In genomic region chr9:74862783-74863654, GRCm38 (mm10) we compare ENCODE assay signal across 10 mouse cellular contexts. TPM values are rescaled to one million over a fixed set of nuclear protein-coding genes. Genes with fewer than 3 reads are reported as not detected.
DNase-seq lines count a peak whose midpoint lies in the region; ATAC-seq and TF ChIP-seq lines count a peak whose summit lies in the region.
"Had no signal": no experiment of that assay in that cellular context is flagged by ENCODE, and none has a peak within 500 bp of the region (broad histone marks: within the 10 kb centered on the region; RNA-seq: fewer than 3 reads in every experiment).

No protein-coding gene starts in this region.

- H3K79me2 ChIP-seq in liver, adult 2 months (ENCODE audit: control insufficient read depth, insufficient read depth, low read length), result peaks cover 26% of the 10 kb centered on the region

- peak; percentile 65 for DNase-seq in liver, adult 2 months (ENCODE audit: extremely low read depth, low read depth, low spot score)
- no peak for DNase-seq in liver
- no peak for DNase-seq in thymus, postnatal 25 days
- DNase-seq in urinary bladder, adult 2 months (ENCODE audit: low spot score), result no peak
- DNase-seq: kidney, adult 2 months had no signal

- under 1% methylated on average over 56 of the region's 56 CpGs for WGBS in liver, adult 2 months
- 2% methylated on average over 55 of the region's 56 CpGs for WGBS in embryonic facial prominence, embryonic 15.5 days
- under 1% methylated on average over 56 of the region's 56 CpGs for WGBS in limb, embryonic 12.5 days
- 1% methylated on average over 55 of the region's 56 CpGs for WGBS in neural tube, embryonic 14.5 days

- peaks cover 6% of the 10 kb centered on the region; the same call in 1 of the 2 replicates for H3K36me3 ChIP-seq in liver, adult 2 months (ENCODE audit: control insufficient read depth, insufficient read depth, low read length)
- no peaks in the 10 kb centered on the region for H3K36me3 ChIP-seq in embryonic facial prominence, embryonic 15.5 days
- no peaks in the 10 kb centered on the region for H3K36me3 ChIP-seq in limb, embryonic 12.5 days
- H3K36me3 ChIP-seq in neural tube, embryonic 14.5 days (ENCODE audit: control insufficient read depth, insufficient read depth, low read length), result no peaks in the 10 kb centered on the region

- peak overlapping the region; percentile 87 for H3K27ac ChIP-seq in liver, adult 2 months (replicated peaks; ENCODE audit: insufficient read depth, low read depth, low read length)
- no peak overlapping the region for H3K27ac ChIP-seq in embryonic facial prominence, embryonic 15.5 days (replicated peaks)
- no peak overlapping the region for H3K27ac ChIP-seq in limb, embryonic 12.5 days
- peak overlapping the region; percentile 45; the same call in 1 of the 2 replicates for H3K27ac ChIP-seq in neural tube, embryonic 14.5 days (ENCODE audit: low read depth, low read length)

- peak overlapping the region; percentile 94 for H3K4me2 ChIP-seq in embryonic facial prominence, embryonic 15.5 days (replicated peaks)
- H3K4me2 ChIP-seq in limb, embryonic 12.5 days, result peak overlapping the region; percentile 87; the same call in 1 of the 2 replicates
- H3K4me2 ChIP-seq in neural tube, embryonic 14.5 days (ENCODE audit: low read depth, low read length), result peak overlapping the region; percentile 89

- H3K4me1 ChIP-seq in liver, adult 2 months (ENCODE audit: control insufficient read depth, insufficient read depth, low read length), result 0 out of 2 replicates have a peak, but pooled peaks cover 6% of the 10 kb centered on the region
- peaks cover 32% of the 10 kb centered on the region for H3K4me1 ChIP-seq in embryonic facial prominence, embryonic 15.5 days
- H3K4me1 ChIP-seq in limb, embryonic 12.5 days (replicated peaks), result peaks cover 14% of the 10 kb centered on the region
- peaks cover 17% of the 10 kb centered on the region for H3K4me1 ChIP-seq in neural tube, embryonic 14.5 days (ENCODE audit: control insufficient read depth, insufficient read depth, low read length)

- H3K9me3 ChIP-seq in embryonic facial prominence, embryonic 15.5 days (replicated peaks), result no peaks in the 10 kb centered on the region
- H3K9me3 ChIP-seq in limb, embryonic 12.5 days, result no peaks in the 10 kb centered on the region; the same call in 1 of the 2 replicates
- no peaks in the 10 kb centered on the region for H3K9me3 ChIP-seq in neural tube, embryonic 14.5 days (ENCODE audit: control insufficient read depth, low read length)

- H3K27me3 ChIP-seq in liver, adult 2 months (ENCODE audit: control insufficient read depth, insufficient read depth, low read length), result no peaks in the 10 kb centered on the region
- H3K27me3 ChIP-seq in embryonic facial prominence, embryonic 15.5 days, result peaks cover 100% of the 10 kb centered on the region
- peaks cover 97% of the 10 kb centered on the region for H3K27me3 ChIP-seq in limb, embryonic 12.5 days
- peaks cover 60% of the 10 kb centered on the region for H3K27me3 ChIP-seq in neural tube, embryonic 14.5 days (ENCODE audit: control insufficient read depth, insufficient read depth, low read length)

- peak overlapping the region; percentile 89 for H3K4me3 ChIP-seq in liver, adult 2 months (ENCODE audit: insufficient read depth, low read depth, low read length)
- H3K4me3 ChIP-seq in embryonic facial prominence, embryonic 15.5 days (replicated peaks), result peak overlapping the region; percentile 46
- peak overlapping the region; percentile 48 for H3K4me3 ChIP-seq in limb, embryonic 12.5 days (replicated peaks)
- peak overlapping the region; percentile 41 for H3K4me3 ChIP-seq in neural tube, embryonic 14.5 days (ENCODE audit: low read depth, low read length)

- TF ChIP-seq POLR2A in liver, adult 2 months (IDR thresholded peaks at IDR 0.05; ENCODE audit: extremely low read depth, insufficient read depth, low read length), result peak; percentile 37; the same call in 1 of the 2 replicates

- no peak for ATAC-seq in embryonic facial prominence, embryonic 15.5 days (ENCODE audit: insufficient number of reproducible peaks, low FRiP score, low TSS enrichment, low read depth)
- 0 out of 2 replicates have a peak, but pooled peaks have one; percentile 3 for ATAC-seq in limb, embryonic 12.5 days (ENCODE audit: insufficient number of reproducible peaks, insufficient read depth, low FRiP score, low TSS enrichment, low read depth)
- ATAC-seq in neural tube, embryonic 14.5 days (ENCODE audit: low read depth), result no peak
- ATAC-seq in granulocyte monocyte progenitor cell, adult 5-6 weeks (replicated peaks; ENCODE audit: poor library complexity, severe bottlenecking), result no peak
- ATAC-seq: Patski had no signal

- TF ChIP-seq CTCF in liver, adult 2 months (IDR thresholded peaks at IDR 0.05; ENCODE audit: low read depth, low read length), result no peak

- H3K9ac ChIP-seq in liver, adult 2 months (ENCODE audit: low read depth, low read length), result peak overlapping the region; percentile 99
- no peak overlapping the region for H3K9ac ChIP-seq in embryonic facial prominence, embryonic 15.5 days
- H3K9ac ChIP-seq in limb, embryonic 12.5 days (replicated peaks), result no peak overlapping the region
- H3K9ac ChIP-seq in neural tube, embryonic 14.5 days (replicated peaks; ENCODE audit: low read depth, low read length), result peak overlapping the region; percentile 53; the same call in 1 of the 2 replicates

RNA-seq across cellular contexts. Expression of gene Onecut1, which starts 1.3 kb away (rescaled TPM):
- 1.9 and 2.5 TPM in 2 replicates for total RNA-seq in liver, adult 2 months (2014; rRNA removed)
- 11.1 and 32.1 TPM in 2 replicates for polyA plus RNA-seq in liver, adult 2 months (2012; rRNA removed)
- 0.11 TPM in 1 of 2 replicates, not detected in the other for polyA plus RNA-seq in embryonic facial prominence, embryonic 15.5 days (2015; fragmentation: Nextera tagmentation; extraction: Ambion mirVana)
- 0.06 TPM in 1 of 2 replicates, not detected in the other for polyA plus RNA-seq in limb, embryonic 12.5 days (2016; fragmentation: Nextera tagmentation; extraction: Ambion mirVana)
- 3.5 and 4.6 TPM in 2 replicates for polyA plus RNA-seq in neural tube, embryonic 14.5 days (2014; fragmentation: Nextera tagmentation; extraction: Ambion mirVana)
- total RNA-seq in granulocyte monocyte progenitor cell, adult 5-6 weeks (2014; fragmentation: Nextera tagmentation), result not detected in 2 replicates
- total RNA-seq in granulocyte monocyte progenitor cell, adult 5-6 weeks (2017), result not detected in 2 replicates
- not detected in 2 replicates for polyA plus RNA-seq in urinary bladder, adult 2 months (2012; rRNA removed)
- polyA plus RNA-seq: kidney, adult 2 months; Patski had no signal

Comparison
In these comparisons a context has a peak if more than half of its experiments do, and no peak if none do; other contexts are left out.
1. H3K27ac ChIP-seq: peak in liver, adult 2 months (single experiment) and neural tube, embryonic 14.5 days (single experiment); none in embryonic facial prominence, embryonic 15.5 days (single experiment) and limb, embryonic 12.5 days (single experiment).
2. H3K9ac ChIP-seq: peak in liver, adult 2 months (single experiment) and neural tube, embryonic 14.5 days (single experiment); none in embryonic facial prominence, embryonic 15.5 days (single experiment) and limb, embryonic 12.5 days (single experiment).
3. Peak in every context shown above with its lines, with median percentiles within 50 percentile points of each other: H3K4me3 ChIP-seq and H3K4me2 ChIP-seq.